Mouse (Mus musculus): Measurements from ENCODE around the gene Aldh1a3.

The Aldh1a3 gene

DNA sequence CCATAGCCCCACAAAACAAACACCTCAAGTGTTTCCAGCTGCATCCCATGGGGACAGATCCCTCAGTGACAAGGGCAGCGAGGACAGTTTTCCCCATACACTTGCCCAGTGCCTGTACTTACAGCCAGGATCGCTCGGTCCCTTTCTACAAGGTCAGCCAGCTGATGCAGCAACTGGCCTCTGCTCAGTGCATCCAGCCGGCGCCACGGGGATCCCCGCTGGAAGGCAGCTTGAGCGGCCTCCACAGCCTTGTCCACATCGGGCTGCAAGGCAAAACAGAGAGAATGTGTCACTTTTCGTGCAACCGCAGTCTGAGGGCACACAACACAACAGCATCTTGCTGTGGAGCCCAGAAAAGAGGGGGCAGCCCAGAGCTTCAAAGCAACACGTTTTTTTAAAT, 8.3 kb downstream of the Aldh1a3 start:
- DNase-seq (ENCODE audit: low read depth, low spot score), result no peak

DNA sequence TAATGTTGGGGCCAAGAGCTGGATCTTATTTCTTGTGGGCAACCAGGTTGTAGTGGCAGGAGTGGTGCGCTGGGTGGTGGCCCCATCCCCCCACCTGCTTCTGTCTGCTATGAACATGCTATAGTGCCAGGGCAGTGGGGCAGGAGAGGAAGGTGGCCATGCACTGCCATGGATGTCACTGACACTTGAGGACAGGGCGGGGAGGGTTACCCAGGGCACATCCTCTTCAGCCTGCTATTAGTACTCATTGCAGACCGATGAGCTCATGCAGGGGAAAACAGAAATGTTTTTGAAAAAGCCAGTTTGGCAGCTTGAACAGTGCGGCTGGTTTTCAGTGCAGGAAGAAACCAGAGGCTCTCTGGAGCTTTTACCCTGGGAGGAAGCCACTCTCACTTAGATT, 10.5 kb downstream of the Aldh1a3 start:
- DNase-seq (ENCODE audit: low read depth, low spot score), result no peak

DNA sequence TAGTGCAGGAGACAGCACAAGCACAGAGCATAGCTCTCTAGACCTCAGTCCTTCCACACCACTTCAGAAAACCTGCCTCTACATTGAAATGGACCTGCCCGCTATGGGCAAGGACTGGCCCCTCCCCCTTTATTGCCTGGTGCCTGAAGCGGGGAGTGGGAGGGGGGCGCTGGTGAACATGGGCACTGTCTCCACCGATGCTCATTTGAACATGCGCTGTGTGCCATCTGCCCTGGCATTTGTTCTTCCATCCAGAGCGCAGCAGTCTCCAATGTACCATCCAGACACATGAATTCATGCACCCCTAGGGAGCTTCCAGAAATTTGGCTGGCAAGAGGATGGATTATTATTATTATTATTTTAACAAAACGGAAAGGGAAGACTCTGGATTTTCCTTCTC, 14.2 kb downstream of the Aldh1a3 start:
- DNase-seq (ENCODE audit: low read depth, low spot score), result no peak

DNA sequence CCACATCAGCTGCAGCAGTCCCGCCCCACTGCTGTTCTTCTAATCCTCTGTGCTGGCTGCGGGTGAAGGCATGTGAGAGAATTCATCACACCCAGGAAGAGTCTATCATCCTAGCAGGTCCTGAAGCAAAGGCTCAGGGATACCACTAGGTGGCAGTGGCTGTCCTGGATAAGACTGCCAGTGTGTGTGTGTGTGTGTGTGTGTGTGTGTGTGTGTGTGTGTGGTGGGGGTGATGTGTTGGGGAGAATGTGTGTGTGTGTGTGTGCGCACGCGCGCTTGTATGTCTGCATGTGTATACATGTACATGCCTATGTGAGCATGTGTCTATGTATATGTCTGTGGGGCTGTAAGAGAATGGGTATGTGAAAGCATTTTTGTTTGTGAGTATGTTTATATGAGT, 17.9 kb downstream of the Aldh1a3 start:
- DNase-seq (ENCODE audit: low read depth, low spot score), result no peak

DNA sequence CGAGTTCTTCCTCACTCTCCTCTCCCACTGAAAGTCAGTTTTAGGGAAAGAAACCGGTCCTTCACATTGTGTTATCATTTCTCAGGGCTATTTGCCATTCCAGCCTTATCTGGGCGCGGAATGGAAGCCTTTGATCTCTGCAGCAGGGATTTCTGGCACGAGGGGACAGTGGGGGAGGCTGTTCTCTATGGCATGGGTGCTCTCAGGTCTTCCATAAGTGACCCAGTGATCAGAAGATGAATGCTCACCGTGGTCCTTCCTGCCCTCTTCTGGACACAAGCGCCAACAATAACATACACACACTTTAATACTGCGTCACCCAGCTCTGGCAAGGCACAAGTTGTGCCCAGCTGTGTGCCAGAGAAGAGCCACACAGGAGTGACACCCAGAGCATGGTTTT, 20.3 kb downstream of the Aldh1a3 start:
- no peak for DNase-seq (ENCODE audit: low read depth, low spot score)

DNA sequence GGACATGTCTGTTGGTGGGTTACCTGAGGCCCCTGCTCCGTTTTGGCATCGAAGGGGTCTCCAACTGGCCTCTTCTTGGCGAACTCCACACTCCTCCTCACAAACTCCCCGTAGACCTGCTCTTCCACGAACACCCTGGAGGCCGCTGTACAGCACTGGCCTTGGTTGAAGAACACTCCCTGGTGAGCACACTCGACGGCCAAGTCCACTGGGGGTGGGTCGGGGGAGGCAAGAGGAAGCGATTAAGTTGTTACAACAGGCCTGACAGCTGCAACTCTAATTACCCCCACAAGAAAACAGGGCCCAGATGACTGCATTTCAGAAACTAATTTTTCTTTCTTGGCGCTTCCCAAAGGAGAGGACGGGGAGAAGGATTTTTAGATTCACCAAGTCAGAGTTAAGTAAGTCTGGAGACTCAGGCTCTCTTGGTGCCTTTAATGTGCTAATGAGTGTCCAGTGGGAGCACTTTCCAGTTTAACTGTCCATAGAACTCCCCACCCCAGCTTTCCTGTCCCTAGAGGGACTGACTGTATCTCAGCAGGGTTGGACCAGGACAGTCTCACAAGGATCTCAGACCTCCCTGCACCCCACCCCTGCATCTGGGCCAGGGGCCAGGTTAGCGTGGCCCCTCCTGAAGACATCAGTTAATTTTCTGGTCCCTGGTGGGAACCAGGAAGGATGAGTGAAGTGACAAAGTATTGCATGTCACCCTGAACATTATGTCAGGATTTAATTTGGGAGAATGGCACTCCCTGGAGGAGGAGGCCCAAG, 21.2 kb downstream of the Aldh1a3 start:
- no peak for DNase-seq (ENCODE audit: low read depth, low spot score)

DNA sequence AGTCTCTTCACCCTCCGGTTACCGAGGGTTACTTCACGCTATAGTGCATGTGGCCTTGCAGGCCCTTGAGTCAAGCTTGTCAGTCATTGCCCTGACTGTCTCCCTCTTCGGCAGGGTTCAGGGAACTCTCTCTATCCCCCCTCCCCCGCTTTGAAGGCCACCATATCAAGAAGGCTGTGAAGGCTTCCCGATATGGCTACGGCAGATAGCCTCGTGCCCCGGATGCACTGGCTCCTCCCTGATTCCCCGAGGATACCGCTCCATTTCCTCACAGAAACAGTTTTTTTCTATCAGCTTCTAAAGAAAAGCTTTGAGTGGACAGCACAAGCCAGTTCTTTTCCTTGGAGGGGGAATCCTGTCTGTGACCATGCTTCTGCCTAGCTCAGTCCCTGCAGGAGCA, 21.8 kb downstream of the Aldh1a3 start:
- no peak for DNase-seq (ENCODE audit: low read depth, low spot score)

DNA sequence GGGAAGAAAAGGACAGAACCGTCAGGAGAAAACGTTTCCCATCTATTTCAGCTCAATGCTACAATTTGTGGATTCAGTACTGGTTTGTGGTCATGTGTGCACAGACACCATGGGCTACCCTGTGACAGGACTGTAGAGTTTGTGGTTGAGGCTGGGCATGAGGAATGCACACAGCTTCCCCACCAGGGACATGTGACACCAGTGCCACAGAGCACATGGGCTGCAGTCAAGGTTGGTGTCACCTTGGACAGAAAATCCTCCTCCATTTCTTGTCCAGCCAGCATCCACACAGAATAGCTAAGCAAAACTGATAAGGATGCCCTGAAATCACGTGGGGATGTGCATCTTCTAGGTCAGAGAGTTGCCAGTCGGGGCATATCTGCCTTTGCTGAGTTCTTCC, 22.5 kb downstream of the Aldh1a3 start:
- DNase-seq (ENCODE audit: low read depth, low spot score), result no peak

DNA sequence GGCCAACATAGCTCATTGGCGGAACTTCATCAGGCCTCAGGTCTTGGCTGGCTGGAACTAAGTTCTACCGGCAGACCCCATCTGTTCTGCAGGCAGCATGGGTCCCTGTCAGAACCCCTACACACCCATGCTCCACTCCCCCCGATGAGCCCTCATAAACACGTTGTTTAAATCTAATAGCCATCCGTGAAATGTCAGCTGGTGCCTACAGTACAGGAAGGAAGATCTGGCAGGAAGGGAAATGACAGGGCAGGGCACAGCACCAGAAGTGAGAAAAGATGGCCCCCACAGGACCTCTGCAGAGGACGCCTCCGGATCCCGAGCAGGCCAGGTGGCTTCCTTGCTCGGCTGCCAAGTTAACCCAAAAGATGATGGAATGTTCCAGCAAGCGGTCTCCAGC, 23.2 kb downstream of the Aldh1a3 start:
- no peak for DNase-seq (ENCODE audit: low read depth, low spot score)

DNA sequence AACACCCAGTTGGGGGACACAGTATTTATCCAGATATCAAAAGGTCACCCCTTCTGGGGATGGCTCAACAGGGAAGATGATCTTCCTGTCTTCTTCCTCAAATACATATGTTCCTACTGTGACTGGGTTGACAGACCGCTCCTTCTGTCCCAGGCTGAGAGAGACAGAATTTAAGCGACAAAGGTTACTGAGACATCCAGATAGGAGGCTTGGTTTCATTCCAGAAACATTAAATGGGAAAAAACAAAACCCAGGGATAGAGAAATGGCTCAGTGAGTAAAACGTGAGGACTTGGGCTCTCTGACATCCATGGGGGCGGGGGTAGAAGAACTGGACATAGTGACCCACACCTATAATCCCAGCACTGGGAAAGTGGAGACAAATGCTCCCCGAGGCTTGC, 24.4 kb downstream of the Aldh1a3 start:
- no peak for DNase-seq (ENCODE audit: low read depth, low spot score)

DNA sequence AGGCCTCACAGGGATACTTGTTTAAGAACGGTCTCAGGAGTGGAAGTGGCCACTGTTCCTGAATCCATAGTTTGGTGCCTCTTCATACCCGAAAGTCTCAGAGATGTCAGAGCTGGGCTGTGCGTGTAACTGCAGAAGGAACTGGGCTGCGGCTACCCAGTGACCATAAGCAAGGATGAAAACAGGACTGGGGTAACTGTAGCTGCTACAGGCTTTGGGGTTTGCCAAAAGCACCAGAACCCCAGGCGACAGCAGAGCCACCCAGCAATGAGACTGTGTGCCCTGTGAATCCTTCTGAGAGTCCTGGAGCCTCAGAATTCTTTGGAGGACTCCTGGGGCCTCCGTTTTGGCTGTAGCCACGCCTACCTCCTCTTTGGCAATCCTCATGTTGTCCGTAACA, 25.7 kb downstream of the Aldh1a3 start:
- no peak for DNase-seq (ENCODE audit: low read depth, low spot score)

DNA sequence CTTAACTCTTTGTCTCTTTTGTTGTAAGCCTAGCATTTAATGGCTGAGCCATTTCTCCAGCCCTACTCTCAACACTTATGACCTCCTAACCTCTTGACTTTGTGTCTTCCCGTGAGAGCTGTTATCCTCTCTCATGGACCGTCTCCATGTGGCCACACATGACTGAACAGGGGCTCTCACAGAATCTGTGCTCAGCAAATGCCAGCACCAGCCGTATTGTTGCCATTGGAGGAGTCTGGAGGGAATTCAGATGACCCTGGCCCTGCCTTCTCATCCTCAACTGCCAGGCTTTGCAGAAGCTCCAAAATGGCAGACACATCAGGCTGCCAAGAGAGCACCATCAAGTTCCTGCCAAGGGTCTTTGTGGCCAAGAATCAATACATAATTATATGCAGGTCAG, 30.0 kb downstream of the Aldh1a3 start:
- DNase-seq (ENCODE audit: low read depth, low spot score), result no peak

DNA sequence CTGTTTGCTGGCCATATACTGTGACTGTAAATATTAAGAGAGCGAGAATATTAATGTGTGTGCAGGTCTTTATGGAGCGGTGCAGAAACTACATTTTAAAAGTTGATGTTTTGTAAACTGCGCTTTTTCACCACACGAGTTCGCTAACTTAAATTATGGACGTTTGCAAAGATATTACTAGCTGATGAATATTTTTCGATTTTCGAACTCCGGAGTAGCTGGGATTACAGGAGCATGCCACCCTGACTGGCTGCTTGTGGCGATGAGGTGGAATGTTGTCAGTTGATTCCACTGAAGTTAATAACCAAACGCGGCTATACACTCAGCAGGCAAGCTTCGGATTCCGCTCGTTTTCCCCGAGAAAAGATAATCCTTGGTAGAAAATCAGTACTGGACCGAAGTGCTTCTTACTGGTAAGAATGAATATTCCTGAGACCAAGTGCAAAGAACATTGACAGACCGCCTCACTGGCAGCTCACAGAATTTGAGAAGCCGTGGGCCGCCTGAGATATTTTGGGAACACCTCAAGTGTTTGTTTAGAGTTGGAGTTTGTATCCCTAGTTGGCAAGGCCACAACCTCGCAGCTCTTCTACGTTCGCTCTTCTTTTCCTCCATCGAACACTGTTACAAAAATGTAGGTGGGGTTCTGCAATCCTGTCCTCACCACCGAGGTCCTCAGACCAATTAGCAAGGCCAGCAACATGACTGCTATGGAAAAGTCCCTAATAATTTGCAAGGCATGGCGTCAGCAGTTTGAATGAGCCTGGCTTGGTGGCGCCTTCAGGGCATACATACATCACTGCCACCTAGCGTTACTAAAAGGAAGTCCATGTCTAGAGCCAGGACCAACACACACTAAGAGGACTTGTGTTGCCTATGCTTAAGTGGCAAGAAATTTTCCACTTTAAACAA, 38.4 kb downstream of the Aldh1a3 start:
- peak; percentile 69 for DNase-seq (ENCODE audit: low read depth, low spot score)

DNA sequence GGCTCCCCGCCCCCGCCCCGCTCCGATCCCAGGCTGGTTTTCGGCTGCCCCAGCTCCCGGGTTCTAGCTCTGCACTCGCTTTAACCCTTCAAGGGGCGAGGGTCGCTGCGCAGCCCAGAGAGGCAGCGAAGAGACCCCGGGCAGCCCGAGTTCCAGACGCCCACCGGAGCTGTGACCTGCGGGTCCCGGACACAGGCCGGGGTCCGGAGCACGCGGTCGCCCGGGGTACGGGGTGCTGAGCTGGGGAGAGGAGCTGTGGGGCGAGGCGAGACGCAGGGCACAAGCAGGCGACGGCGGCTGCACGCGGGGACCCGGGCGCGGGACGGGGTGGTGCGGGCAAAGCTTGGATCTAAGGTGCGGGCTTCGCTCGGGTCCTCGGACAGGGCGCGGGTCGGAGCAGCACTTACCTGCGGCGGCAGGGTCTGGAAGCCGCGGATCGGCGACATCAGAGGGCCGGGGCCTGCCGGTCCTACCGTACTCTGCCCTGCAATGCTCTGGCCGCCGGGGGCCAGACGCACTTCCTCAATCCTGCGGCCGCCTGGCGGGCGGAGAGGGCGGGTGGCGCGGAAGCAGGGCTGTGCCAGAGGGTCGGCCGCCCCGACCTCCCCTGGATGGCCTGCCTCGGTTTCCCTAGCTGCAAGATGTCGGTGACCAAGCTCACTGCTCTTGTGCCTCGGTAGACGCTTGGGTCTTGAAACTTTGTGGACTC, 39.4 kb downstream of the Aldh1a3 start, which contains the start of gene Lrrk1:
TSS of gene Lrrk1 (minus strand) at position 538 of the 709 bp plus-strand sequence.
- DNase-seq (ENCODE audit: low read depth, low spot score), result no peak

DNA sequence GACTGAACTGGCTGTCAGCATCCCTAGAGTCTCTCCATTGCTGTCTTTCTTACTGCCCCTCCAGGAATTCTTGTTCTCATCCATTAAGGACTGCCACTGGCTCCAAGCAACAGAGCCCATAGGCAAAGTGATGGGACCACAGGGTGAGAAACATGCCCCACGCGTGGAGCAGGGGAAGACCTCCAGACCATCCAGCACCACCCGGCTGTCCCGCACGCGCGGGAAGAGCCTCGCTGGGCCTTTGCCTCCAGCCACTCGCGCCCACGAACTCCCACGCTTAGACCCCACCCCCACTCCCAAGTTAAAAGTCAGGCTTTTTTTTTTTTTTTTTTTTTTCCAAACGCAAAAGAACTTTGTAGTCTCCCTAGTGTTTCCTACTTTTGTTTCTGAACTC, 39.9 kb downstream of the Aldh1a3 start:
- no peak for DNase-seq (ENCODE audit: low read depth, low spot score)

DNA sequence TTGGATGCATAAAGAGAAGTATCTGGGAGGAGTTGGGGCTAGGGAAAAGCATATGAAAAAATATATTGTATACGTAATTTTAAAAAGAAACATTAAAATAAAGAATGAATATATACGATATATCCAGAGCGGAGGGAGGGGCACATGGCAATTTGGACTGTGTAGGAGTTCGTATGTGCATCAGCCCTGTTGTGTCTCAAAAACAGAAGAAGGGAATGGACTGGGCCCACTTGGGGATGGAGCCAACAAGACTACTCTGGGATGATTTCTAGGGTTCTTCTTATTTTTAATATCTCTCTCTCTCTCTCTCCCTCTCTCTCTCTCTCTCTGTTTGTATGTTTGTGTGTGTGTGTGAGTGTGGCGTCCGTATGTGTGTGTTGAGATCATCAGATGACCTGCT, 40.9 kb downstream of the Aldh1a3 start:
- no peak for DNase-seq (ENCODE audit: low read depth, low spot score)

DNA sequence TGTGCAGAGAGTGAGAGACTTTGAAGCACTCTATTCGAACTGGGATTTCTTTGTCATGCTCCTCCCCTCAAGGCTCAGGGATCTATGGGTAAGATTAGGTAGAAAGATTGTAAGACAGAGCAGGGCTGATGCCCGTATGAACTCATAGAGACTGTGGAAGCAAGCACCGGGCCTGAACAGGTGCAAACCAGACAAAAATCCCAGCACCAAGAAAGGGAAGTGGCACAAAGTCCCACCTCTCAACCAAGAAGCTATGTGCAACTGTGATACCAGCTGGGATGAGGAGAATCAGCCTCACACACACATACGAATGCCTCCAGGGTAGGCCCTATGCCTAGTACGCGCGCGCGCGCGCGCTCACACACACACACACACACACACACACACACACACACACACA, 41.5 kb downstream of the Aldh1a3 start:
- DNase-seq (ENCODE audit: low read depth, low spot score), result no peak

DNA sequence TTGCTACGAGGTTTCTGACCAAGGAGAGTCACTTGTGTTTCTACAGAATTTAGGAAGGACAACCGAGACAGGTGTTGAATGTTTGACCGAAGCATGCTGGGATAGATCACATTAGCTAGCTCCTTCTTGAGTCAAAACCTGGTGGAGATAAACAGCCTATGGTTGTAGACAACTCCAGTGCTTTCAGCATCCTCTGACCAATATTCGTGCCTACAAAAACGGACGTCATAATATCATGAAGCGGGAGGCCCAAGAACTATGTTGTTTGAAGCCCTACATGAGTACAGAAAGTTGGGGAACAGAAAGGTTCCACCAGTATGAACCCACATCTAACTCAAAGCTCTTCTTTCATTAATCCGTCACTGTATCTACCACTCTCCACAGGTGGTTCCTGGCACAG, 42.4 kb downstream of the Aldh1a3 start:
- DNase-seq (ENCODE audit: low read depth, low spot score), result no peak

DNA sequence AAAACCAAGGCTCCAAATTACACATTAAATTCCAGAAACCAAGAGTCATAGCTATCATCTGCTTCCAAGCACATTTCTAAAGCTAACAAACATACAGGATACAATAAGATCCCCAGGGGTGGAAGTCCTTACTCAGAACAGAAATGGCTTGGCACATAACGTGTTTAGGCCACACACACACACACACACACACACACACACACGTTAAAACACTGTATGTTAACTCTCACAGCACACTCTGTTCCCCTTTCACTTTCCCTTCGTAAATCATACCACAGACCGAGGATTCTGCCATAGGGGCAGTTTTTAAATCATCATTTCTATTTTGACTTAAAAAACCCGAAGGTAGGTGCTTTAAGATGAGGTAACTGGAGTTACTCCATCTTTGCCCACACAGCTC, 43.1 kb downstream of the Aldh1a3 start:
- no peak for DNase-seq (ENCODE audit: low read depth, low spot score)

DNA sequence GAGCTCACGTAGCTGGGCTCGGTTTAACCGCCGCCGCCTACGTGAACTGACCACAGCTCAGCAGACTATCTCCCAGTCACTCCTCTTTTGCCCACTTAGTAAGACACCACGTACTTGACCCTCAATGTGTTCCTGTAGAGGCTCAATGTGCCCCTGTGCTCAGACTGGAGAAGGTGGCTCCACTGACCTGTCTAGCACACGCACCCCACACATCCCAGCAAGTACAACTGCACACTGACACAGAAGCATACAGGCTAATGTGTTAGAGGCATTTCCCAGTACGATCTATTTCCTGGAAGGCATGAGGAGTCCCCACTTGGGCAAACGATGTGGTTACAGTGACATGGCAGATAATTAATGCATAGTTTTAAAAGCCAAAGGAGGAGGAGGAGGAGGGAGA, 50.8 kb downstream of the Aldh1a3 start:
- DNase-seq (ENCODE audit: low read depth, low spot score), result no peak

DNA sequence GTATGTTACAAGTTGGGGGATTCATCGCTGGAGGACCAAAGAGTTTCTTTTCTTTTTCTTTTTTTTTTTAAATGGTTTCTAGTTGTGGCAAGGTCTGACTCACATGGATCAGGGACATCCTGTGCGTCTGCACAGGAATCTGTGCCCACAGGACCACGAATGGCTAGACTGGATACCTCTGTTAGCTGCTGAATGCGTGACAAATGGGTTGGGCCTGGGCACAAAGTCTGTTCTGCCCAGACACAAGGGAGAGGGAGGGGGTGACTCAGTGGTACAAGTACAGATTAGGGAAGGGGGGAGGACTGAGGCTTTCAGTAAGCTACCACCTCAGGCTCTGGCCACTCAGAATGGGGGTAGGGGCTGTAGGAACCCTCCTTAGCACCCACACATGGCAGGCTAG, 51.6 kb downstream of the Aldh1a3 start:
- DNase-seq (ENCODE audit: low read depth, low spot score), result no peak

DNA sequence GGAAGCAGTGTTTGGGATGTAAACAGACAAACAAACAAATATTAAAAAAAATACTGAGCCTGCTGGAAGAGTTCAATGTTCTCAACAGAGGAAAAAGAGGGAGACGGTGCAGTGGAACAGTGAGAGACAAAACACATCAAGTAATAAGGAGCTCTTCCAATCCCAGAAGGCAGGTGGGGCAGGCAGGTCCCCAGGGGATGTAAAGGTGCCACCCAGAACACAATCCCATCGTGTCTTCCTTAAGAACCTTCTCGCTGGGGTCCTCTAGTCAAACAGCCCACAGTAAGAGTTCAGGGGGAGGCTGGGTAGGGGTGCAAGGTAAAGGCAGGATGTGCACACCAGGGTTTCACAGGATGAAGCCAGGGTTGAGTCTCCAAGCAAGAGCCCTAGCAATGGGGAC, 53.9 kb downstream of the Aldh1a3 start:
- DNase-seq (ENCODE audit: low read depth, low spot score), result no peak

Measured in embryo, embryonic 11.5 days (tissue).